Mouse (Mus musculus) limb, embryonic 14.5 days (tissue): ENCODE results near the gene Sema4c. TPM values are rescaled to one million over a fixed set of nuclear protein-coding genes. Genes with fewer than 3 reads are reported as not detected.

Experiments
- ATAC-seq: fragments of 200-750 bp; cut with Nextera tagmentation; 2 replicates; pipeline ENCODE4 v1.8.0; 2017; ENCODE audit warnings: low read depth, moderate number of reproducible peaks, moderate TSS enrichment; ENCODE audit not compliant: low FRiP score
- DNase-seq: peaks from one replicate; pipeline ENCODE4 v3.0.0-alpha.2; 2015; ENCODE audit warnings: low spot score
- H3K27ac ChIP-seq: fragments of 300-500 bp; sonication (generic); replicated peaks from 2 replicates; pipeline ENCODE4 v1.5.1; 2014; ENCODE audit warnings: low read depth, mild to moderate bottlenecking, low read length, moderate library complexity, mixed read lengths
- H3K27me3 ChIP-seq: fragments of 300-500 bp; sonication (generic); 2 replicates; pipeline ENCODE4 v1.6.1; 2014; ENCODE audit warnings: low read length, mixed read lengths; ENCODE audit not compliant: control insufficient read depth, insufficient read depth
- H3K36me3 ChIP-seq: fragments of 300-500 bp; sonication (generic); 2 replicates; pipeline ENCODE4 v1.6.1; 2014; ENCODE audit warnings: mild to moderate bottlenecking, low read length, moderate library complexity, mixed read lengths; ENCODE audit not compliant: control insufficient read depth, insufficient read depth
- H3K4me1 ChIP-seq: fragments of 300-500 bp; sonication (generic); 2 replicates; pipeline ENCODE4 v1.6.1; 2014; ENCODE audit warnings: antibody characterized with exemption, low read length, mixed read lengths; ENCODE audit not compliant: control insufficient read depth, insufficient read depth
- H3K4me2 ChIP-seq: fragments of 300-500 bp; sonication (generic); replicated peaks from 2 replicates; pipeline ENCODE4 v1.6.1; 2014; ENCODE audit warnings: low read depth, mild to moderate bottlenecking, low read length, moderate library complexity; ENCODE audit not compliant: severe bottlenecking
- H3K4me3 ChIP-seq: fragments of 300-500 bp; sonication (generic); replicated peaks from 2 replicates; pipeline ENCODE4 v1.5.1; 2014; ENCODE audit warnings: low read length
- H3K9ac ChIP-seq: fragments of 300-500 bp; sonication (generic); 2 replicates; pipeline ENCODE4 v1.6.1; 2014; ENCODE audit warnings: mild to moderate bottlenecking, low read depth, low read length, moderate library complexity; ENCODE audit not compliant: severe bottlenecking
- H3K9me3 ChIP-seq: fragments of 300-500 bp; sonication (generic); 2 replicates; pipeline ENCODE4 v1.6.1; 2016; ENCODE audit warnings: low read length; ENCODE audit not compliant: control insufficient read depth
- POLR2A ChIP-seq: fragments of 200-500 bp; IDR thresholded peaks from 2 replicates; pipeline ENCODE4 v1.8.0; 2012; ENCODE audit warnings: inconsistent platforms, mild to moderate bottlenecking, moderate library complexity, borderline replicate concordance; ENCODE audit not compliant: insufficient read depth, insufficient read length; ENCODE audit errors: extremely low read depth
- WGBS: fragments of 180-500 bp; shearing (Covaris S2); extraction: QIAGEN DNeasy Blood & Tissue Kit; methylation state at CpG from one replicate; pipeline ENCODE4 v1.1.7; 2014; 5-methylcytosine and 5-hydroxymethylcytosine counted together
- polyA plus RNA-seq, 2 experiments: library from polyadenylated mRNA; depleted of rRNA in 1 of 2; stranded (reverse) in 1 of 2; unstranded in 1 of 2; fragments of >200 nt; fragmentation: Nextera tagmentation in 1 of 2; extraction: Ambion mirVana in 1 of 2; gene quantifications; 2 replicates each; pipeline versions ENCODE4 v1.2.1 to v1.2.3; 2012 to 2014

Sema4c gene
- polyA plus RNA-seq, 2 experiments: 2.0 to 45.9 TPM

DNA sequence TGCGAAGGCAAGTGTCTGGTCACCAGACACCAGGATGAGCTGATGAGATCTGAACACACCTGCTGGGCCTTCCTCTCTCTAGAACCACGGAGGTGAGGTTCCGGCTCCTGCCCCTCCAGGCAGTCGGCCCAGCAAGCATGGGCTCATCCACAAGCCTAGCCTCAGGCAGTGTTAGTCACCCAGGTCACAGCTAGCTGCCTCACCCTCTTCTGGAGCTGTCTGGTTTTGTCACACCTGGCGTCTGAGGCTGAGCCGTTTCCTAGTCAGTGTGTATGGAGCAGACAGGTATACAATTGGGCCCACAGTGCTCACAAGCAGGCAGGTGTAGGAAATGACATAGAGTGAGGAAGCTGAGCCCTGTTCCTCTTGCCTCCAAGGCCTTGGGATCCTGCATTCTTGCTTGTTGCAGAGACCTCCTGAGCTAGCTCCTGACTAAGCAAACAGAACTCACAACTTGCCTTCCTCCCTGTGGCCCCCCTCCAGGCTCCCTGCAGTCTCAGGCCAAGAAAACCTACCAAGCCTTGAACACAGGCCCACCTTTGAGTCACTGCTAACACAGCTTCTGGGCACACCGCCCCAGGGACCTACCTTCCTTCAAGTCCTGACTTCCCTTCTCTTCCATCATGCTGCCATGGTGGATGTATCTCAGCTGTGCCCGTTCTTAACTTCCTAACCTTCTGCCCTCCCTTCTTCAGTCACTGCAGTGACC is 25.4 kb upstream of the Sema4c start:
- H3K9me3 ChIP-seq: no peaks in the 10 kb centered on the region
- no peaks in the 10 kb centered on the region for H3K27me3 ChIP-seq
- DNase-seq (no peak), ATAC-seq (no peak)
- no peaks in the 10 kb centered on the region for H3K36me3 ChIP-seq
- no peak overlapping the region for H3K4me2 ChIP-seq
- TF ChIP-seq POLR2A: no peak
- 58% methylated on average over 8 of the region's 8 CpGs for WGBS
- H3K27ac ChIP-seq: no peak overlapping the region
- peaks cover 33% of the 10 kb centered on the region for H3K4me1 ChIP-seq
- no peak overlapping the region for H3K9ac ChIP-seq
- H3K4me3 ChIP-seq: no peak overlapping the region

DNA sequence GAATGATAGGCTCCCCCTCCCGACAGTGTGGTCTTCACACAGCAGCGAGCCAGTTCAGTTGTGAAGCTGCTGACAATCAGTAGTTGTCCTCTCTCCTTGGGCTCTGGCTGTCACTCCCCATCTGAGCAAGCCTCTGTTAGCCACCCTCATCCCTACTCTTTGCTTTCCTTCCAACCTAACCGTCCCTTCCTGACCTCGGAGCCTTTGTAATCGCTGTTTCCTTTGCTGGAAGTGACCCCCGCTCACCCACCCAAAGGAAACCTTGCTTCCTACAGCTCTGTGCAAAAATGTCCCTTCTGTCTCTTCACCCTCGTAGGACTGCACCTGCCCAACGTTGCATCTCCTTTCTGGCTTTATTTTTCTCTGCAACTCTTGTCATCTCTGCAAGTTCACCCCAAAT is 24.1 kb upstream of the Sema4c start:
- Histone ChIP-seq H3K9ac (no peak overlapping the region), H3K27me3 (no peaks in the 10 kb centered on the region), H3K4me1 (peaks cover 22% of the 10 kb centered on the region), H3K4me2 (no peak overlapping the region), H3K36me3 (no peaks in the 10 kb centered on the region), H3K27ac (no peak overlapping the region), H3K9me3 (no peaks in the 10 kb centered on the region), H3K4me3 (no peak overlapping the region)
- DNase-seq (no peak), ATAC-seq (no peak)
- TF ChIP-seq POLR2A: no peak
- WGBS: 82% methylated on average over 8 of the region's 8 CpGs

DNA sequence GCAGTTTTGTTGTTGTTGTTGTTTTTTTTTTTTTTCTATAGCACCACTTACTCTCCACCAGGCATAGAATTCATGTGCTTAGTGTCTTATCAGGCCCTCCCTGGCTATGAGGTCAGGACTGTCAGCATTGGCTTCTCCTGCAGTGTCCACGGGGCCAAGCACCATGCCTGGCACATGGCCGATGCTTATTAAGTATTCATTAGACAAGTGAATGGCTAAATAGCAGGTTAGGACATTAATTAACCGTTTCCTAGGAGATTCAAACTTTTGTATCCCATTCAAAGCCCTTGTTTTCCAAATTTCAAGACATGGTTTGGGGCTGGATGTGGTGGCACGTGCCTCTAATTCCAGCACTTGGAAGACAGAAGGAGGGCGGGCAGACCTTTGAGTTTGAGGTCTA is 23.1 kb upstream of the Sema4c start:
- no peaks in the 10 kb centered on the region for H3K9me3 ChIP-seq
- H3K4me3 ChIP-seq: no peak overlapping the region
- H3K36me3 ChIP-seq: no peaks in the 10 kb centered on the region
- no peak for TF ChIP-seq POLR2A
- no peaks in the 10 kb centered on the region for H3K27me3 ChIP-seq
- DNase-seq (no peak), ATAC-seq (no peak)
- H3K9ac ChIP-seq: no peak overlapping the region
- H3K27ac ChIP-seq: peak overlapping the region; percentile 82
- H3K4me2 ChIP-seq: no peak overlapping the region
- WGBS: 75% methylated on average over 5 of the region's 5 CpGs
- H3K4me1 ChIP-seq: peaks cover 27% of the 10 kb centered on the region

DNA sequence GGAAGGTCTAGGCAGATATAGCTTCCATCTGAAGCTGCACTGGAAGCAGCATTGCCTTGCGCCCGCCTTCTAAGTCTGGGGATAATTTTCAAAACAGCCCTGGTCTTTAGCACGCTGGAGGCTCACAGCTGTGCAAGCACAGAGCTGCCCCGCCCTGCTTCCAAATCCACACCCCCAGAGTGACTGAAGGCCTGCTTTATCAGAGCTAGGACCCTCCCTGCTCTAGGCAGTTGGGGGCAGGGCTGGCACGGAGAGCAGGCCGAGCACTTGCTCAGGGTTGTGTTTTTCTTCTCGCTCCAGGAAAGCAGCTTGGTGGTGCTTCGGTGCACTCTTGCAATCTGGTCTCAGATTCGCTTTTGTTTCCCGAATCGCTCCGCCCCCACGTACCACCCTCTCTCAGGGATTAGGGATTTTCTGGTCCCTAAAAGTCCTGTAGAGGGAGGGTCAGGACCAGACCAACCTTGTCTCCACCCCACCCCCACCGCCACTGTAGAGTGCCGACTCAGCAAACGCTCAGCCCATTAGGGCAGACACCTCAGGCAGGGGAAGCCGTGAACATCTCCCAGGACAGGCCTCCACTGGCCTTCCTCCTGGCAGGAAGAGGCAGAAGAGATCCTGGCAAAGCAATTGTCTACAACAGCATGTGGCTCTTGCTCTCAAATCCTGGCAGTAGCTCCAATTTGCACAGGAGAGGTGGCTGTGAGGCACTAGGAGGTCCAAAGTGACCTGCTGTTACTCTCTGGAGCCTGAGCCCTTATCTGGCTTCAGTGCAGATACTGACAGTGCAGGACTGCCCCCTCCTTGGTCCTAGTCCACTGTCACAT is 22.4 kb upstream of the Sema4c start:
- H3K4me2 ChIP-seq: peak overlapping the region; percentile 41
- peak; percentile 81 for DNase-seq
- no peaks in the 10 kb centered on the region for H3K27me3 ChIP-seq
- H3K4me3 ChIP-seq: peak overlapping the region; percentile 18
- H3K9me3 ChIP-seq: no peaks in the 10 kb centered on the region
- H3K36me3 ChIP-seq: no peaks in the 10 kb centered on the region
- peak; percentile 94 for ATAC-seq
- peak overlapping the region; percentile 41; the same call in 1 of the 2 replicates for H3K9ac ChIP-seq
- no peak for TF ChIP-seq POLR2A
- H3K27ac ChIP-seq: peak overlapping the region; percentile 82
- WGBS: 0% methylated on average over 17 of the region's 17 CpGs
- peaks cover 27% of the 10 kb centered on the region for H3K4me1 ChIP-seq

DNA sequence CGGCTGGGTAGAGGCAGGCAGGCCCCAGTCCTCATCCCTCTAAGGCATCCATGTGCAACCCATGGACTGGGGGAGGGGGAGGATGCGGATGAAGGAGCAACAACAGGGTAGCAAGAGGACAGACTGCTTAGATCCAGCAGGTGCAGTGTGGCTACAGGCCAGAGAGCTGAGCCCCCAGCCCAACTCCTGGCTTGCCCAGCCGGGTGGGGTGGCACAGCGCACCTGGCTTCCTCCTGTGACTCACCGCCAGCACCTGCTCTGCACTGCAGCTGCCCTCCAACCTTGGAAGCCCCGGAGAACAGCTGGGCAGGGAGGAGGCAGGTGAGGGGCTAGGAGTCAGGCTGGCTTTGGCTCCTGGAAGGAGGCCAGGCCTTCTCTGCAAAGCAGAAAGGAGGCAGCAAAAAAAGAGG is 21.8 kb upstream of the Sema4c start:
- TF ChIP-seq POLR2A: no peak
- ATAC-seq: peak; percentile 60
- H3K4me2 ChIP-seq: peak overlapping the region; percentile 41
- WGBS: 25% methylated on average over 6 of the region's 6 CpGs
- peak overlapping the region; percentile 41; the same call in 1 of the 2 replicates for H3K9ac ChIP-seq
- no peaks in the 10 kb centered on the region for H3K9me3 ChIP-seq
- DNase-seq: no peak
- peak overlapping the region; percentile 18; the same call in 1 of the 2 replicates for H3K4me3 ChIP-seq
- H3K36me3 ChIP-seq: no peaks in the 10 kb centered on the region
- peak overlapping the region; percentile 82 for H3K27ac ChIP-seq
- no peaks in the 10 kb centered on the region for H3K27me3 ChIP-seq
- peaks cover 27% of the 10 kb centered on the region for H3K4me1 ChIP-seq
